Mouse (Mus musculus) CD4-positive naive resting alpha-beta T cell, adult 57 days (primary cell): ENCODE results near the gene Lpin3. TPM values are rescaled to one million over a fixed set of nuclear protein-coding genes. Genes with fewer than 3 reads are reported as not detected.

Experiments
- total RNA-seq: library from RNA; stranded (reverse); gene quantifications from one replicate; pipeline ENCODE4 v1.2.4, GENCODE M21; 2023

Gene Lpin3
- 1.2 TPM for total RNA-seq

DNA sequence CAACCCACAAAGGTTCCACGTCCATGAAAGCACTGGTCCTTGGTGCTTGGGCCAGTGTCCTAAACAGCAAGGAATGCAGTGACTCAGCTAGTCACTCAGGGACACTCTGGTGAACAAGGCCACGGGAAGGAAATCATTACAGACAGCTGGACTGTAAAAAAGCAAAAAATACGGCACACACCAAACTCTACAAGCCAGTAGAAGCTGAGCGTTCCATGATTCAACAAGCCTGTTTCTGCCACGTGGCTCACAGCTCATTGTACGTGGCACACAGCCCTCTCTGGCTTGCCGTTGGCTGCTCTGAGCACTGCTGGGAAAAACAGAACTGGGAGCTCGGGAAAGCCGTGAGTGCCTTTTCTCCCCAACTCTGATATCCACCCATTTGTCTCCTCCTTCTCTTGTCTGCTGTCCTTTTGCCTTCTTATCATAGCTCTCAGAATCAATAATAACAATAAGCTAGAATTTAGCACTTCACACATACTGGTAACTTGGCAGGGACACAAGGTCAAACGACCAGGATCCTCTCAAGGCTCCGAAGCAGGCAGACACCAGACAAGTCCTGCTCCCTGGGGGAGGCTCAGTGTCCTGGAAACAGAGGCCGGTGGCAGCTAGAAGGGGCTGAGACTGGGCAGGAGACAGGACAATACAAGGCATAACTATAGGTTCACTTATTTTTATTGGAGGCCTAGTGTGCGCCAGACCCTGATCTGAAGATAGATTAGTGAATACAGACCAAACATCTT is at the start of gene Lpin3:
TSS of gene Lpin3 (plus strand) at position 218 of the 743 bp plus-strand sequence.

DNA sequence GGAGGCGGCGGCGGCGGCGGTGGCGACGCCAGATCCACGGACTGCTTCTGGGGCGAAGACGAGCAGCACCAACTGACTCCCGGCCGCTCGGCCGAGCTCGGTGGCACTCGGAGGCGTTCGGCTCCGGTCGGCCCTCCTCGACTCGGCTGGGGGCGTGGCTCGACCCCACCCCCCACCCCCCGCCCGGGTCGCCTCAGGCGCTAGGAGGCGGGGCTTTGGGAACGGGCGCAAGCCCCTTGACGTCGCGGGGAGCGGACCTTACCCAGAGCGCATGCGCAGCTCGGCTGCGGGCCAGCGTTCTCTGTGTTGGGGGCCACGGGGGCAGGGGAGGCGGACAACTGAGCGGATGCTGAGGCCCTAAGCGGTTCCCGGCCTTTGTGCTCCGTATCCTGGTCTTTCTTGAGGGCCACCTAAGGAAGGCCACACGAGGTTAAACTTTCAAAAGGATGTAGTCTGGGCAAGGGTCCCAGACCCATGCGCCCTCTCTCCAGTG is 7.5 kb upstream of the Lpin3 start, which contains the start of gene Zhx3:
TSS of gene Zhx3 (minus strand) at position 109 of the 493 bp plus-strand sequence.

GRCm38 (mm10) chr2:160912231-160912671 is 31.8 kb downstream of the Lpin3 start, which contains the start of gene Emilin3:
TSS of gene Emilin3 (minus strand) at chr2:160912328.

Other genes with a start within 250 kb of the Lpin3 start
- 139 TPM for gene Top1, start 234.8 kb upstream of the Lpin3 start, total RNA-seq
- gene Plcg1, start 149.4 kb upstream of the Lpin3 start, total RNA-seq: 356 TPM
- gene Zhx3, start 7.7 kb upstream of the Lpin3 start, total RNA-seq: 16.0 TPM
- gene Emilin3, start 31.7 kb downstream of the Lpin3 start, total RNA-seq: not detected
- 100 TPM for gene Chd6, start 228.4 kb downstream of the Lpin3 start, total RNA-seq